Mouse (Mus musculus) heart, adult 18-20 months (tissue): Measurements from ENCODE around the gene Chn2. TPM values are rescaled to one million over a fixed set of nuclear protein-coding genes. Genes with fewer than 3 reads are reported as not detected.

ENCODE experiments used
- DNase-seq, 2 experiments: peaks; one replicate each; pipeline ENCODE4 v3.0.0; 2021 to 2022; ENCODE audit warnings: mixed read lengths in 1 of 2
- total RNA-seq, 2 experiments: library from RNA; stranded (reverse); gene quantifications; 2 replicates each; pipeline ENCODE4 v1.2.3; 2021

The Chn2 gene
- total RNA-seq, 2 experiments from 2014 or later: 2.7 to 3.3 TPM

GRCm38 (mm10) chr6:54076625-54077024, 37.3 kb downstream of the Chn2 start:
- DNase-seq: no peak

GRCm38 (mm10) chr6:54078269-54078668, 38.9 kb downstream of the Chn2 start:
- peak in 1 of 2 experiments; percentile 29 for DNase-seq

- no peak for DNase-seq
Measured at GRCm38 (mm10) chr6:54079881-54080280, 40.5 kb downstream of the Chn2 start.

- DNase-seq: peak; percentile 53 to 55
Measured at GRCm38 (mm10) chr6:54080518-54081285, 41.3 kb downstream of the Chn2 start.

GRCm38 (mm10) chr6:54082576-54082975, 43.2 kb downstream of the Chn2 start:
- DNase-seq: peak; percentile 44 to 78

GRCm38 (mm10) chr6:54084046-54084445, 44.7 kb downstream of the Chn2 start:
- DNase-seq: no peak

GRCm38 (mm10) chr6:54085009-54085408, 45.7 kb downstream of the Chn2 start:
- DNase-seq: peak in 1 of 2 experiments; percentile 25

- DNase-seq: no peak
Measured at GRCm38 (mm10) chr6:54088168-54088567, 48.8 kb downstream of the Chn2 start.

GRCm38 (mm10) chr6:54090822-54091221, 51.5 kb downstream of the Chn2 start:
- DNase-seq: no peak

- no peak for DNase-seq
Measured at GRCm38 (mm10) chr6:54092920-54093319, 53.6 kb downstream of the Chn2 start.

GRCm38 (mm10) chr6:54096147-54096761, 56.9 kb downstream of the Chn2 start:
- no peak for DNase-seq

GRCm38 (mm10) chr6:54096836-54097235, 57.5 kb downstream of the Chn2 start:
- DNase-seq: no peak

GRCm38 (mm10) chr6:54098339-54098738, 59.0 kb downstream of the Chn2 start:
- no peak for DNase-seq

- DNase-seq: peak; percentile 21 to 48
Measured at GRCm38 (mm10) chr6:54099659-54100058, 60.3 kb downstream of the Chn2 start.

- no peak for DNase-seq
Measured at GRCm38 (mm10) chr6:54102210-54102609, 62.9 kb downstream of the Chn2 start.

GRCm38 (mm10) chr6:54103276-54103975, 64.1 kb downstream of the Chn2 start:
- DNase-seq: peak; percentile 22 to 49

- no peak for DNase-seq
Measured at GRCm38 (mm10) chr6:54111416-54111984, 72.1 kb downstream of the Chn2 start.

- DNase-seq: no peak
Measured at GRCm38 (mm10) chr6:54113338-54113737, 74.0 kb downstream of the Chn2 start.

- DNase-seq: no peak
Measured at GRCm38 (mm10) chr6:54114412-54114811, 75.1 kb downstream of the Chn2 start.

- DNase-seq: peak in 1 of 2 experiments; percentile 22
Measured at GRCm38 (mm10) chr6:54116299-54116698, 76.9 kb downstream of the Chn2 start.

- peak; percentile 21 to 45 for DNase-seq
Measured at GRCm38 (mm10) chr6:54117001-54117591, 77.7 kb downstream of the Chn2 start.

GRCm38 (mm10) chr6:54118395-54118794, 79.0 kb downstream of the Chn2 start:
- DNase-seq: no peak
